ENCODE assay signal across 14 mouse cellular contexts in genomic region chr4:132067112-132067937, GRCm38 (mm10). TPM values are rescaled to one million over a fixed set of nuclear protein-coding genes. Genes with fewer than 3 reads are reported as not detected.
DNase-seq lines count a peak whose midpoint lies in the region; ATAC-seq lines count a peak whose summit lies in the region.
"Had no signal": no experiment of that assay in that cellular context is flagged by ENCODE, and none has a peak within 500 bp of the region (broad histone marks: within the 10 kb centered on the region; RNA-seq: fewer than 3 reads in every experiment).

No protein-coding gene starts in this region.

- intact Hi-C loops in left cerebral cortex, postnatal 25 days (cut with DNase I), result no loop called here

- no peaks in the 10 kb centered on the region for H3K9me3 ChIP-seq in heart, embryonic 12.5 days (replicated peaks)
- no peaks in the 10 kb centered on the region for H3K9me3 ChIP-seq in liver, embryonic 15.5 days (replicated peaks)
- H3K9me3 ChIP-seq in intestine, embryonic 15.5 days, result no peaks in the 10 kb centered on the region
- H3K9me3 ChIP-seq: midbrain, embryonic 15.5 days; neural tube, embryonic 13.5 days had no signal

- no peak overlapping the region for H3K4me3 ChIP-seq in heart, embryonic 12.5 days
- no peak overlapping the region for H3K4me3 ChIP-seq in brown adipose tissue, adult 24 weeks (ENCODE audit: insufficient read depth, low read depth, low read length)
- peak overlapping the region; percentile 94 for H3K4me3 ChIP-seq in liver, embryonic 15.5 days (replicated peaks)
- no peak overlapping the region for H3K4me3 ChIP-seq in intestine, embryonic 15.5 days (replicated peaks)
- H3K4me3 ChIP-seq: layer of hippocampus, adult 2 months; midbrain, embryonic 15.5 days; neural tube, embryonic 13.5 days had no signal

- H3K4me2 ChIP-seq in heart, embryonic 12.5 days, result peak overlapping the region; percentile 50
- peak overlapping the region; percentile 86 for H3K4me2 ChIP-seq in liver, embryonic 15.5 days
- H3K4me2 ChIP-seq in intestine, embryonic 15.5 days (replicated peaks), result no peak overlapping the region
- H3K4me2 ChIP-seq: midbrain, embryonic 15.5 days; neural tube, embryonic 13.5 days had no signal

- H3K9ac ChIP-seq in heart, embryonic 12.5 days, result no peak overlapping the region
- H3K9ac ChIP-seq in liver, embryonic 15.5 days, result peak overlapping the region; percentile 3
- H3K9ac ChIP-seq in intestine, embryonic 15.5 days, result no peak overlapping the region
- H3K9ac ChIP-seq: midbrain, embryonic 15.5 days; neural tube, embryonic 13.5 days had no signal

- WGBS in heart, embryonic 12.5 days, result 79% methylated on average over 14 of the region's 14 CpGs
- 72% methylated on average over 14 of the region's 14 CpGs for WGBS in liver, embryonic 15.5 days (ENCODE audit: insufficient replicate concordance)
- WGBS in intestine, embryonic 15.5 days, result 78% methylated on average over 14 of the region's 14 CpGs

- H3K4me1 ChIP-seq in heart, embryonic 12.5 days (replicated peaks), result peaks cover 72% of the 10 kb centered on the region
- H3K4me1 ChIP-seq in brown adipose tissue, adult 24 weeks (ENCODE audit: control insufficient read depth, insufficient read depth, insufficient read length, low read length), result peaks cover 39% of the 10 kb centered on the region
- peaks cover 98% of the 10 kb centered on the region for H3K4me1 ChIP-seq in liver, embryonic 15.5 days (replicated peaks)
- H3K4me1 ChIP-seq in intestine, embryonic 15.5 days (replicated peaks), result peaks cover 21% of the 10 kb centered on the region; the same call in 1 of the 2 replicates

- no peaks in the 10 kb centered on the region for H3K27me3 ChIP-seq in heart, embryonic 12.5 days (replicated peaks)
- no peaks in the 10 kb centered on the region for H3K27me3 ChIP-seq in liver, embryonic 15.5 days
- H3K27me3 ChIP-seq in intestine, embryonic 15.5 days (replicated peaks), result no peaks in the 10 kb centered on the region
- H3K27me3 ChIP-seq: midbrain, embryonic 15.5 days; neural tube, embryonic 13.5 days had no signal

- ATAC-seq in heart, embryonic 12.5 days (ENCODE audit: insufficient number of reproducible peaks, low FRiP score), result peak; percentile 63
- peak; percentile 58 for ATAC-seq in liver, embryonic 15.5 days (ENCODE audit: insufficient read depth)
- no peak for ATAC-seq in intestine, embryonic 15.5 days
- ATAC-seq: lung, postnatal 0 days; midbrain, embryonic 15.5 days had no signal

- peaks cover 7% of the 10 kb centered on the region for H3K36me3 ChIP-seq in heart, embryonic 12.5 days
- peaks cover 97% of the 10 kb centered on the region for H3K36me3 ChIP-seq in liver, embryonic 15.5 days (replicated peaks)
- H3K36me3 ChIP-seq in intestine, embryonic 15.5 days, result no peaks in the 10 kb centered on the region
- H3K36me3 ChIP-seq: midbrain, embryonic 15.5 days; neural tube, embryonic 13.5 days had no signal

- H3K27ac ChIP-seq in heart, embryonic 12.5 days (ENCODE audit: poor library complexity, severe bottlenecking), result 0 out of 2 replicates have a peak overlapping the region, but pooled peaks have one; percentile 34
- peak overlapping the region; percentile 50; the same call in 1 of the 2 replicates for H3K27ac ChIP-seq in brown adipose tissue, adult 24 weeks (replicated peaks; ENCODE audit: low read depth, low read length)
- peak overlapping the region; percentile 73 for H3K27ac ChIP-seq in liver, embryonic 15.5 days (replicated peaks)
- no peak overlapping the region for H3K27ac ChIP-seq in intestine, embryonic 15.5 days
- H3K27ac ChIP-seq: layer of hippocampus, adult 2 months; midbrain, embryonic 15.5 days; neural tube, embryonic 13.5 days had no signal

- DNase-seq in heart, adult 18-20 months, result no peak
- peak; percentile 74 to 78 for DNase-seq in cerebellum, postnatal 25 days
- DNase-seq in ovary, postnatal 14 days (ENCODE audit: low spot score), result no peak
- DNase-seq in left cerebral cortex, postnatal 25 days (ENCODE audit: low spot score in 2 of 2), result no peak
- DNase-seq: thymus, postnatal 36 days had no signal

RNA-seq across cellular contexts. Expression of gene Gm10300, which starts 7.2 kb away (rescaled TPM):
- 0.15 and 0.28 TPM in 2 replicates for polyA plus RNA-seq in heart, embryonic 12.5 days (2016; fragmentation: Nextera tagmentation; extraction: Ambion mirVana)
- total RNA-seq in heart, adult 18-20 months (2021), result under 1 TPM in 1 of 2 experiments, not detected in 1; 0.13 TPM
- not detected in 2 replicates for polyA plus RNA-seq in brown adipose tissue, adult 24 weeks (2012; ENCODE audit: insufficient read depth, insufficient read length, missing spikeins)
- polyA plus RNA-seq in liver, embryonic 15.5 days (2015; fragmentation: Nextera tagmentation; extraction: Ambion mirVana), result 0.43 and 0.46 TPM in 2 replicates
- 0.08 and 0.16 TPM in 2 replicates for polyA plus RNA-seq in intestine, embryonic 15.5 days (2015; fragmentation: Nextera tagmentation; extraction: Ambion mirVana)
- not detected for total RNA-seq in left cerebral cortex, postnatal 25 days (2021)
- total RNA-seq: layer of hippocampus, adult 2 months had no signal
- polyA plus RNA-seq: intestine, embryonic 14.5 days; midbrain, embryonic 15.5 days had no signal

RNA-seq across cellular contexts. Expression of gene Epb41, which starts 7.8 kb away (rescaled TPM):
- 97.6 and 102 TPM in 2 replicates for polyA plus RNA-seq in heart, embryonic 12.5 days (2016; fragmentation: Nextera tagmentation; extraction: Ambion mirVana)
- 100 to 1,000 TPM; 110 to 142 TPM for total RNA-seq in heart, adult 18-20 months (2021)
- polyA plus RNA-seq in brown adipose tissue, adult 24 weeks (2012; ENCODE audit: insufficient read depth, insufficient read length, missing spikeins), result 37.1 and 44.1 TPM in 2 replicates
- polyA plus RNA-seq in liver, embryonic 15.5 days (2015; fragmentation: Nextera tagmentation; extraction: Ambion mirVana), result 181 and 204 TPM in 2 replicates
- polyA plus RNA-seq in intestine, embryonic 15.5 days (2015; fragmentation: Nextera tagmentation; extraction: Ambion mirVana), result 50.0 and 54.2 TPM in 2 replicates
- 10 to 100 TPM; 32.5 to 42.7 TPM for total RNA-seq in left cerebral cortex, postnatal 25 days (2021)

Comparison
In these comparisons a context has a peak if more than half of its experiments do, and no peak if none do; other contexts are left out.
1. DNase-seq: peak in cerebellum, postnatal 25 days (2 of 2); none in heart, adult 18-20 months (0 of 2), ovary, postnatal 14 days (single experiment) and left cerebral cortex, postnatal 25 days (0 of 2).